Mouse (Mus musculus): ENCODE data around the gene Eif4h.

DNA sequence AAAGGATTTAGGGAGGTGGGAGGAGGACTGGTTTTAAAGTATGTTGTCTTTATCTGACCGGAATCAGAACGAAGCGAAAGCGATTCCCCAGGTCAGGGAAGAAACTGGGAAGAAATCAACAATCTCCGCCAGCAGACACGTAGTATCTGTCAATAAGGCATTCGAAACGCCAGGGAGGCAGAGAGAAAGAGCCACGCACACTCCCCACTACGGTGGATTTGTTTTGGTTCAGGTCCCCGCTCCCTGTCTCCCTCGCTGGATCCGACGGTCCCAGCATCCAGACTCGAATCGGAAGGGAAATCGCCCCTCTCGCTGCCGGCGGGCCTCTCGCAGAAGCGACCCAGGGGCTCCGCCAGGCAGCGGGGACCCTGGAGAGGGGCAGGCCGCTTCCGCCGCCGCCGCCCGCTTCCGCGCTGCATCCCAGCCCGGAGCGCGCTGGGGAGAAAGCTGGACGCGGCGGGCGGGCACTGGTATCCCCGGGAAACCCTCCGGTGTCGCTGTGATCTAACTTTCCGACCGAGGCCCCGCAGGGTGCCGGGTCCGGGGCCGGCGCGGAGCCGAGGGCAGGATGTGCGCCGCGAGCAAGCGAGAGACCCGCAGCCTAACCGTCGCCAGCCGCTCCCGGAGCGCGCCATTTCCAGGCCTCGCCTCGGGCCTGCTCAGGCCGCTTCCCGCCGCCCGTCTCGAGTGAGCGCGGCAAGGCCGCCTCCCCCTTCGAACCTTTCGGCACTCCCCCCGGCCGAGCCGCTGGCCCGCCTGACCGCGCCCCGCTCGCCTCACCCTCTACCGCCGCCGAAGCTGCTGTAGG, 625 bp downstream of the Eif4h start:
- no peak for TF ChIP-seq CTCF (IDR thresholded peaks at IDR 0.05; ENCODE audit: low read depth, low read length)
- TF ChIP-seq POLR2A (IDR thresholded peaks at IDR 0.05; ENCODE audit: extremely low read depth, insufficient read depth, low read length): no peak

Data from liver, adult 2 months (tissue).